ENCODE assay signal across 8 mouse cellular contexts in genomic region chr14:11775204-11775603, GRCm38 (mm10).
DNase-seq lines count a peak whose midpoint lies in the region; ATAC-seq lines count a peak whose summit lies in the region.

No protein-coding gene starts in this region.

- 24% methylated on average over 11 of the region's 11 CpGs for WGBS in intestine, embryonic 16.5 days
- WGBS in liver, embryonic 11.5 days, result 47% methylated on average over 11 of the region's 11 CpGs

- H3K4me2 ChIP-seq in intestine, embryonic 16.5 days (ENCODE audit: low read depth, low read length), result 0 out of 2 replicates have a peak overlapping the region, but pooled peaks have one; percentile 6
- no peak overlapping the region for H3K4me2 ChIP-seq in liver, embryonic 11.5 days

- ATAC-seq in frontal cortex, adult (ENCODE audit: low TSS enrichment), result peak; percentile 76
- peak; percentile 68 for ATAC-seq in intestine, embryonic 16.5 days
- ATAC-seq in liver, embryonic 11.5 days (replicated peaks; ENCODE audit: low FRiP score), result 0 out of 2 replicates have a peak, but pooled peaks have one; percentile 7

- H3K36me3 ChIP-seq in intestine, embryonic 16.5 days (ENCODE audit: control insufficient read depth, insufficient read depth, low read length), result no peaks in the 10 kb centered on the region
- no peaks in the 10 kb centered on the region for H3K36me3 ChIP-seq in liver, embryonic 11.5 days (ENCODE audit: control insufficient read depth, insufficient read depth, low read length)

- no peak for DNase-seq in frontal cortex, postnatal 10 days (ENCODE audit: low spot score in 2 of 2)
- DNase-seq in cerebellum, postnatal 14 days, result peak; percentile 30
- peak; percentile 16 to 53 for DNase-seq in gastrocnemius, postnatal 36 days
- DNase-seq in liver, embryonic 11.5 days (ENCODE audit: low spot score), result no peak
- peak; percentile 41 for DNase-seq in neural tube, embryonic 10.5 days (ENCODE audit: extremely low spot score, low spot score)
- no peak for DNase-seq in right cerebral cortex, postnatal 25 days

- no peaks in the 10 kb centered on the region for H3K27me3 ChIP-seq in intestine, embryonic 16.5 days (replicated peaks; ENCODE audit: control insufficient read depth, insufficient read depth, low read length)
- H3K27me3 ChIP-seq in liver, embryonic 11.5 days (replicated peaks; ENCODE audit: control insufficient read depth, insufficient read depth, low read length), result no peaks in the 10 kb centered on the region

- no peak overlapping the region for H3K4me3 ChIP-seq in intestine, embryonic 16.5 days (ENCODE audit: low read length)
- no peak overlapping the region for H3K4me3 ChIP-seq in liver, embryonic 11.5 days (ENCODE audit: low read depth, low read length)

- peaks cover 11% of the 10 kb centered on the region for H3K4me1 ChIP-seq in intestine, embryonic 16.5 days (ENCODE audit: control insufficient read depth, insufficient read depth, low read length)
- H3K4me1 ChIP-seq in liver, embryonic 11.5 days (replicated peaks; ENCODE audit: control insufficient read depth, insufficient read depth, low read length), result 0 out of 2 replicates have a peak, but pooled peaks cover 3% of the 10 kb centered on the region

- H3K9ac ChIP-seq in intestine, embryonic 16.5 days (ENCODE audit: low read depth, low read length), result no peak overlapping the region
- no peak overlapping the region for H3K9ac ChIP-seq in liver, embryonic 11.5 days (ENCODE audit: low read depth, low read length)

- intact Hi-C loops in gastrocnemius, postnatal 36 days (cut with DNase I), result no loop called here

- no peak overlapping the region for H3K27ac ChIP-seq in intestine, embryonic 16.5 days (ENCODE audit: low read length)
- H3K27ac ChIP-seq in liver, embryonic 11.5 days (ENCODE audit: low read depth, low read length), result peak overlapping the region; percentile 19; the same call in 1 of the 2 replicates

- H3K9me3 ChIP-seq in intestine, embryonic 16.5 days (ENCODE audit: control insufficient read depth, low read length), result no peaks in the 10 kb centered on the region
- H3K9me3 ChIP-seq in liver, embryonic 11.5 days (ENCODE audit: control insufficient read depth, low read length), result no peaks in the 10 kb centered on the region

Comparison
In these comparisons a context has a peak if more than half of its experiments do, and no peak if none do; other contexts are left out.
1. ATAC-seq: peak in every context shown above with its lines; median percentile 76 in frontal cortex, adult; 68 in intestine, embryonic 16.5 days; 7 in liver, embryonic 11.5 days.
2. DNase-seq: peak in cerebellum, postnatal 14 days (2 of 2), gastrocnemius, postnatal 36 days (2 of 2) and neural tube, embryonic 10.5 days (single experiment); none in frontal cortex, postnatal 10 days (0 of 2), liver, embryonic 11.5 days (single experiment) and right cerebral cortex, postnatal 25 days (single experiment).